Mouse (Mus musculus) ovary, postnatal 10 days (tissue): ENCODE measurements around the gene Inpp5f.
"Not testable (repeated sequence)": the region's sequence is repeated elsewhere in the genome, so short reads cannot be mapped to it uniquely, and the experiment has no call there.

ENCODE experiments used
- DNase-seq: peaks from one replicate; pipeline ENCODE4 v3.0.0; 2022; ENCODE audit warnings: low spot score

The Inpp5f gene

DNA sequence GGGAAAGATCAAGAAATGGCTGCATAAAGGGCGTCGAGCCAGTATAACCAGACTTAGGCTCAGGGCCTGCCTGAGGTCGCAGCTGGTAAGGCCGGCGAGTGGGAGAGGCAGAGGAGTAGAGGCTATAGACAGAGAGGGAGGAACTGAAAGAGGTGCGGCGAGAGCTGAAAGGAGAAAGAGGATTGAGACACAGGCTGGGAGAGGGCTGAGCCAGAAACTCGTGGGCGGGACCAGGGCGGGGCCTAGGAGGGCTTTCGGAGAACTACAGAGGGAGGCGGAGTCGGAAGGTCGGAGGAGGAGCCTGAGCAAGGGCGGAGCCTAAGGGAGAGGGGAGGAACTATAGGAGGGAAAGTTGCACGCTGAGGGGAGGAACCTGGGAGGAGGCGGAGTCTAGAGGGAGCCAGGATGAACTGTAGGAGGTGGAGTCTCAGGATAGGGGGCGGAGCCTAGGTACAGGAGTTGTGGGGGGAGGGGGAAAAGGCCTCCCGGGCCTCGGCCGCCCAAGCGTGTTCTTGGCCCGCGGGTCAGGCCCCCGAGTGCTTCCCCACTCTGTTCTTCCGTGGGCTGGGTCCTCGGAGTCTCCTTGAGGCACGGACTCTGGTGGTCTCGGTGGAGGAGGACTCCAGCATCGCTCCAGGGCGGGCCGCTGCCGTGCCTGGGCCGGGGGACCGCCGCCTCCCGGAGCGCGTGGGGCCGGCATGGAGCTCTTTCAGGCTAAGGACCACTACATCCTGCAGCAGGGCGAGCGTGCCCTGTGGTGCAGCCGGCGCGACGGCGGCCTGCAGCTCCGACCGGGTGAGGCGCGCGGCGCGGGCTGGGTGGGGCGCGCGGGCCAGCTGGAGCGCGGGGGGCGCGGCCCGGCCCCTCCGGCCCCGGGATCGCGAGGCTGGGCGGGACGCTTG, at the start of gene Inpp5f:
Gene Inpp5f (plus strand): TSS at position 432 of the 902 bp plus-strand sequence.
- DNase-seq, result peak; percentile 84

DNA sequence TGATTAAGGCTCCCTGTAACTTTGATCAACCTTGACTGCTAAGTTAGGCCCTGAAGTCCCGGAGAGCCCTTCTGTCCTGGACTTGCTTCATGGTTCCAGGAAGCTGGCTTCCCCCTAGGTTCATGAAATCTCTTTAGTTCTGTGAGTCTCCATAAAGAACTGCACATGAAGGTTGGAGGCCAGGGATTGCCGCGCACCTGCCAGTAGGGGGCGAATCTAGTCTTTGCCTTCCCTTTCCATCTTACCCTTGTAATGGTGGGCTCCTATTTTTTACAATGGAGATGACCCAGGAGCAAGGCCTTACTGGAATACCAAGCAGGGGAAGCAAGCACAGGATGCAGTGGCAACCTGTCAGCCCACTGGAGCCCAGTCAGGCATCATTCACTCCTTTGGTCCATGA, 47.8 kb upstream of the Inpp5f start:
- no peak for DNase-seq

GRCm38 (mm10) chr7:128566311-128566710, 44.8 kb upstream of the Inpp5f start:
- no peak for DNase-seq

GRCm38 (mm10) chr7:128567561-128568244, 43.4 kb upstream of the Inpp5f start:
- DNase-seq, result no peak

DNA sequence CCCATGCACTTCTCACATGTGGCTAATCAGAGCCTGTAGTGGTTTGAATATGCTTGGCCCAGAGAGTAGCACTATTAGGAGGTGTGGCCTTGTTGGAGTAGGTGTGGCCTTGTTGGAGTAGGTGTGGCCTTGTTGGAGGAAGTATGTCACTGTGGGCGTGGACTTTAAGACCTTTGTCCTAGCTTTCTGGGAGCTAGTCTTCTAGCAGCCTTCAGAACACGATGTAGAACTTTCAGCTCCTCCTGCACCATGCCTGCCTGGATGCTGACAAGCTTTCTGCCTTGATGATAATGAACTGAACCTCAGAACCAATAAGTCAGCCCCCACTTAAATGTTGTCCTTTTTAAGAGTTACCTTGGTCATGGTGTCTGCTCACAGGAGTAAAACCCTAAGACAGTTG, 41.7 kb upstream of the Inpp5f start:
- not testable (repeated sequence) for DNase-seq

GRCm38 (mm10) chr7:128569987-128570656, 41.0 kb upstream of the Inpp5f start:
- DNase-seq, result no peak

GRCm38 (mm10) chr7:128570657-128571056, 40.5 kb upstream of the Inpp5f start:
- DNase-seq, result not testable (repeated sequence)

GRCm38 (mm10) chr7:128572030-128572429, 39.1 kb upstream of the Inpp5f start:
- no peak for DNase-seq

DNA sequence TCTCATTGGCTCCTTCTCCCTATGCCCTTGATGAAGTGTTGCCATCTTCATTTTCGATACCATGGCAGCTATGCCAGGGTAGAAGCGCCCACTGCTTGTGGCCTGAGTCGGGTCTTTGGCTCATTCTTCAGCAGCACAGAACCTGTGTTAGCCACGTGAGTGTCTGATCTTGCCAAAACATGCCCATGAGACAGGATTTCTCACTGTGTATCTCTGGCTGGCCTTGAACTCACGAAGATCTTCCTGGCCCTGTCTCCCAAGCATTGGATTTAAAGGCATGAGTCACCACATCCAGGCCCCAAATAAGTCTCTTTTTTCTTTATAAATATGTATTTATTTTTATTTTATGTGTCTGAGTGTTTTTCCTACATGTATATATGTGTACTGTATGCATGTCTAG, 35.9 kb upstream of the Inpp5f start:
- no peak for DNase-seq

GRCm38 (mm10) chr7:128575794-128576193, 35.3 kb upstream of the Inpp5f start:
- DNase-seq, result no peak

GRCm38 (mm10) chr7:128577607-128578006, 33.5 kb upstream of the Inpp5f start:
- DNase-seq, result no peak

GRCm38 (mm10) chr7:128578199-128578945, 32.8 kb upstream of the Inpp5f start:
- DNase-seq, result no peak

GRCm38 (mm10) chr7:128579381-128579780, 31.7 kb upstream of the Inpp5f start:
- DNase-seq, result no peak

DNA sequence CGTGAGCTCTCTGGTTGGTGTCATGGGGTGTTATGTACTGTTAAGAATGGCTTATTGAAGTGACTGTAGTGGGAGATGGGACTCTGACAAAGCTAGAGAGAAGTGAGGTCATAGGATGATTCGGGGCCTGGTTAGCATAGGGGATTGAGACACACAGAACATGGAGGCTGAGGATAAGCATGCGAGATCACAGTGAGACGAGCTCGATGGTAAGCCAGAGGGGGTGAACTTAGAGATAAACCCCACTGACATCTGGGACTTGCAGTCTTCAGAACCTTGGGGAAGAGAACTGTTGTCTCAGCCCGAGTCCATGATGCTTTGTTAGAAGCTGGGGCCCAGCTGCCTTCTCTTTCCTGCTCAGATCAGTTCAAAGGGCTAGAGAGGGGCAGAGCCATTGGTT, 30.8 kb upstream of the Inpp5f start:
- no peak for DNase-seq

DNA sequence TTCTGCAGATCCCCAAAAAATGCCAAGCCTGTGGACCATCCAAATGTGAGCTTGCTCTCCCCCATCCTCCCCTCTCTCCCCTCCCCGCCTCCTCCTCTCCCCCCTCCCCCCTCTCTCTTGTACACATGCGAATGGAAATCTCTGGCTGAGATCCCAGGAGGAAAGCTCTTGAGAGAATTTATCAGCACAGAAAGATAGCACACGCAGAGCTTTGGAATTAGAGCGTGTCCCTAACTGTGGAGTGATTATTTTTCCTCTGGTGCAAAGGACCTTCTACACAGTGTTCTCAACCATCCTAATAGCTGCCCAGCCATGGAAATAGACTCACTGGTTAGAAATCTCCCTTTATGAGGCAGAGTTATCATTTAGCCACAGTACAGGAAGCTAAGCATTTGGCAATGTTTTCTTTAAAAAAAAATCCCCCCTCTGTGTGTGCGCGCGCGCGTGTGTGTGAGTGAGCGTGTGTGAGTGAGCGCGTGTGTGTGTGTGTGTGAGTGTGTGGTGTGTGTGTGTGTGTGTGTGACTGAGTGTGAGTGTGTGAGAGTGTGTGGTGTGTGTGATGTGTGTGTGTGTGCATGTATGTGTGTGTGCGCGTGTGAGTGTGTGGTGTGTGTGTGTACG, 29.2 kb upstream of the Inpp5f start:
- DNase-seq, result no peak

DNA sequence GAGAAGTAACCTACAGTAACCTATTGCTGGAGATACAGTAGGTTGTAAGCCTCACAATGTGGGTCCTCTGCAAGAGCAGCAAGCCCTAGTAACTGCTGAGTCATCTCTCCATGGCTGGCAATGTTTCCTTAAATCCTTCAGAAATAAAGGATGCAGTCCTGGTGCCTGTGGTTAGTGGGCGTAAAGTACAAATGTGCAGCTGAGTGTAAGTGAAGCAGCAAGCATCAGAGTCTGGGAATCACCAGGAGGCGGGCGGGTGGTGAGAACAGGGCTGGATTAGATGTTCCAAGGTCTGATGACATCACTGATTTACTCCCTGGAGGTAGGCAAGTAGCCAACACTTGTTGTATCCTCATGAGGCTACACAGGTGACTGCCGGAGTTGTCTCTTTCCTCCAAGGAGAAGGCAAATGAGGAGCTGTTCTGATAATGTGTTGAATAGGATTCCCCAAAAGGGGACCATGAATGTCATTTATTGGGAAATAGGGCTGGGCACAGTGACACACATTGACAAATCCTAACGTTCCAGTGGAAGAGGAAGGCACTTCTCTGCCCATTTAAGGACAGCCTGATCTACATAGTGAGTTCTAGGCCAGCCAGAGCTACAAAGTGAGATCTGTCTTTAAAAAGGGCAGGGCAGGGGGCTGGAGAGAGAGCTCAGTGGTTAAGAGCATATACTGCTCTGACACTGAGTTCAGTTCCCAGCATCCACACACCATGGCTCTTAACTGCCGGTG, 27.7 kb upstream of the Inpp5f start:
- DNase-seq, result no peak

- no peak for DNase-seq
Measured at GRCm38 (mm10) chr7:128587334-128587933, 23.7 kb upstream of the Inpp5f start.

GRCm38 (mm10) chr7:128591345-128592084, 19.6 kb upstream of the Inpp5f start:
- DNase-seq, result no peak

GRCm38 (mm10) chr7:128592118-128592935, 18.8 kb upstream of the Inpp5f start:
- DNase-seq, result no peak
